Mouse (Mus musculus): ENCODE measurements at regions not wholly inside any gene's neighbourhood (a gene's known extent, or its start where the extent isn't known, plus 50 kb on each side); places are given as distances from the start of the nearest gene placed in this dataset.
A peak's percentile ranks its signal among the peaks of the same experiment; 100 is the strongest.

GRCm38 (mm10) chr3:148659024-148659423 is 331.3 kb downstream of the Adgrl2 start:
- DNase-seq (ENCODE audit: low spot score): no peak

GRCm38 (mm10) chr3:148658368-148658767 is 332.0 kb downstream of the Adgrl2 start:
- DNase-seq (ENCODE audit: low spot score): no peak

GRCm38 (mm10) chr3:148656187-148656586 is 334.2 kb downstream of the Adgrl2 start:
- no peak for DNase-seq (ENCODE audit: low spot score)

GRCm38 (mm10) chr3:148650241-148650640 is 340.1 kb downstream of the Adgrl2 start:
- no peak for DNase-seq (ENCODE audit: low spot score)

- DNase-seq (ENCODE audit: low spot score): no peak
Observed at GRCm38 (mm10) chr3:148644924-148645323, 345.4 kb downstream of the Adgrl2 start.

- peak; percentile 10 for DNase-seq (ENCODE audit: low spot score)
Observed at GRCm38 (mm10) chr3:148641581-148641980, 348.8 kb downstream of the Adgrl2 start.

- DNase-seq (ENCODE audit: low spot score): peak; percentile 76
Observed at GRCm38 (mm10) chr3:148640680-148641101, 349.7 kb downstream of the Adgrl2 start.

GRCm38 (mm10) chr3:148635101-148635500 is 355.3 kb downstream of the Adgrl2 start:
- DNase-seq (ENCODE audit: low spot score): peak; percentile 40

- no peak for DNase-seq (ENCODE audit: low spot score)
Observed at GRCm38 (mm10) chr3:148634352-148634751, 356.0 kb downstream of the Adgrl2 start.

- no peak for DNase-seq (ENCODE audit: low spot score)
Observed at GRCm38 (mm10) chr3:148633291-148633690, 357.1 kb downstream of the Adgrl2 start.

- no peak for DNase-seq (ENCODE audit: low spot score)
Observed at GRCm38 (mm10) chr3:148632449-148632848, 357.9 kb downstream of the Adgrl2 start.

GRCm38 (mm10) chr3:148631415-148632192 is 358.8 kb downstream of the Adgrl2 start:
- no peak for DNase-seq (ENCODE audit: low spot score)

GRCm38 (mm10) chr3:148630865-148631264 is 359.5 kb downstream of the Adgrl2 start:
- DNase-seq (ENCODE audit: low spot score): no peak

GRCm38 (mm10) chr3:148614971-148615671 is 375.2 kb downstream of the Adgrl2 start:
- no peak for DNase-seq (ENCODE audit: low spot score)

GRCm38 (mm10) chr3:148613443-148613842 is 376.9 kb downstream of the Adgrl2 start:
- DNase-seq (ENCODE audit: low spot score): no peak

GRCm38 (mm10) chr3:148603276-148603675 is 387.1 kb downstream of the Adgrl2 start:
- peak; percentile 31 for DNase-seq (ENCODE audit: low spot score)

- peak; percentile 16 for DNase-seq (ENCODE audit: low spot score)
Observed at GRCm38 (mm10) chr3:148602730-148603255, 387.6 kb downstream of the Adgrl2 start.

- no peak for DNase-seq (ENCODE audit: low spot score)
Observed at GRCm38 (mm10) chr3:148595561-148595960, 394.8 kb downstream of the Adgrl2 start.

GRCm38 (mm10) chr3:148589556-148589955 is 400.8 kb downstream of the Adgrl2 start:
- DNase-seq (ENCODE audit: low spot score): no peak

- DNase-seq (ENCODE audit: low spot score): no peak
Observed at GRCm38 (mm10) chr3:148575735-148576134, 414.6 kb downstream of the Adgrl2 start.

GRCm38 (mm10) chr3:148572493-148572892 is 417.9 kb downstream of the Adgrl2 start:
- DNase-seq (ENCODE audit: low spot score): no peak

GRCm38 (mm10) chr3:148564716-148565115 is 425.6 kb downstream of the Adgrl2 start:
- DNase-seq (ENCODE audit: low spot score): no peak

GRCm38 (mm10) chr3:148561211-148561610 is 429.1 kb downstream of the Adgrl2 start:
- DNase-seq (ENCODE audit: low spot score): no peak

All from heart, adult 8-10 months (tissue).